In genomic region chr9:119091581-119092310, GRCm38 (mm10) we compare ENCODE assay signal across 8 mouse cellular contexts. TPM values are rescaled to one million over a fixed set of nuclear protein-coding genes. Genes with fewer than 3 reads are reported as not detected.
DNase-seq lines count a peak whose midpoint lies in the region; ATAC-seq lines count a peak whose summit lies in the region.

No protein-coding gene starts in this region.

- H3K4me2 ChIP-seq in lung, embryonic 16.5 days (ENCODE audit: low read depth, low read length) = peak overlapping the region; percentile 70; the same call in 1 of the 2 replicates
- H3K4me2 ChIP-seq in intestine, embryonic 14.5 days (ENCODE audit: low read length) = peak overlapping the region; percentile 63
- peak overlapping the region; percentile 88 for H3K4me2 ChIP-seq in neural tube, embryonic 15.5 days

- ATAC-seq in lung, embryonic 16.5 days (ENCODE audit: low read depth) = no peak
- 0 out of 2 replicates have a peak, but pooled peaks have one; percentile 7 for ATAC-seq in erythroblast, adult 5-6 weeks (replicated peaks; ENCODE audit: low FRiP score, poor library complexity, severe bottlenecking)
- ATAC-seq in intestine, embryonic 14.5 days (replicated peaks; ENCODE audit: low FRiP score, low TSS enrichment, low read depth) = no peak
- no peak for ATAC-seq in neural tube, embryonic 15.5 days (ENCODE audit: low FRiP score)

- H3K27ac ChIP-seq in lung, embryonic 16.5 days (ENCODE audit: low read length) = no peak overlapping the region
- no peak overlapping the region for H3K27ac ChIP-seq in intestine, embryonic 14.5 days (ENCODE audit: low read depth)
- H3K27ac ChIP-seq in neural tube, embryonic 15.5 days (replicated peaks) = no peak overlapping the region

- no peak overlapping the region for H3K4me3 ChIP-seq in lung, embryonic 16.5 days (ENCODE audit: low read length)
- peak overlapping the region; percentile 64; the same call in 1 of the 2 replicates for H3K4me3 ChIP-seq in intestine, embryonic 14.5 days (ENCODE audit: low read depth, low read length)
- H3K4me3 ChIP-seq in neural tube, embryonic 15.5 days (replicated peaks) = peak overlapping the region; percentile 58

- H3K36me3 ChIP-seq in lung, embryonic 16.5 days (ENCODE audit: control insufficient read depth, insufficient read depth, low read length) = no peaks in the 10 kb centered on the region
- no peaks in the 10 kb centered on the region for H3K36me3 ChIP-seq in intestine, embryonic 14.5 days (ENCODE audit: control insufficient read depth, insufficient read depth, low read length)
- H3K36me3 ChIP-seq in neural tube, embryonic 15.5 days = no peaks in the 10 kb centered on the region

- 71% methylated on average over 12 of the region's 12 CpGs for WGBS in lung, embryonic 16.5 days
- 72% methylated on average over 12 of the region's 12 CpGs for WGBS in intestine, embryonic 14.5 days
- WGBS in neural tube, embryonic 15.5 days = 72% methylated on average over 12 of the region's 12 CpGs

- no peak overlapping the region; the same call in 1 of the 2 replicates for H3K9ac ChIP-seq in lung, embryonic 16.5 days (ENCODE audit: low read length)
- no peak overlapping the region for H3K9ac ChIP-seq in intestine, embryonic 14.5 days (ENCODE audit: low read length)
- 0 out of 2 replicates have a peak overlapping the region, but pooled peaks have one; percentile 62 for H3K9ac ChIP-seq in neural tube, embryonic 15.5 days (replicated peaks)

- peaks cover 4% of the 10 kb centered on the region; the same call in 1 of the 2 replicates for H3K27me3 ChIP-seq in lung, embryonic 16.5 days (ENCODE audit: control insufficient read depth, insufficient read depth, low read depth, low read length)
- no peaks in the 10 kb centered on the region for H3K27me3 ChIP-seq in intestine, embryonic 14.5 days (replicated peaks; ENCODE audit: control insufficient read depth, insufficient read depth, low read length)
- peaks cover 5% of the 10 kb centered on the region; the same call in 1 of the 2 replicates for H3K27me3 ChIP-seq in neural tube, embryonic 15.5 days (replicated peaks)

- peaks cover 34% of the 10 kb centered on the region for H3K4me1 ChIP-seq in lung, embryonic 16.5 days (replicated peaks; ENCODE audit: control insufficient read depth, insufficient read depth, low read length)
- H3K4me1 ChIP-seq in intestine, embryonic 14.5 days (replicated peaks; ENCODE audit: control insufficient read depth, insufficient read depth, low read length) = peaks cover 20% of the 10 kb centered on the region
- peaks cover 54% of the 10 kb centered on the region for H3K4me1 ChIP-seq in neural tube, embryonic 15.5 days

- DNase-seq in lung, postnatal 36 days = no peak
- DNase-seq in intestine, embryonic 14.5 days (ENCODE audit: low spot score) = no peak
- DNase-seq in thymus, postnatal 10 days (ENCODE audit: low spot score in 2 of 2) = no peak
- DNase-seq in cerebellum, adult 9-10 months = no peak
- no peak for DNase-seq in ovary, postnatal 10 days (ENCODE audit: low spot score)

- no peaks in the 10 kb centered on the region for H3K9me3 ChIP-seq in lung, embryonic 16.5 days (ENCODE audit: control insufficient read depth, low read length)
- H3K9me3 ChIP-seq in intestine, embryonic 14.5 days (ENCODE audit: control insufficient read depth, low read length) = no peaks in the 10 kb centered on the region
- H3K9me3 ChIP-seq in neural tube, embryonic 15.5 days (replicated peaks) = no peaks in the 10 kb centered on the region

RNA-seq across cellular contexts. Expression of gene Plcd1, which starts 1.6 kb away (rescaled TPM):
- polyA plus RNA-seq in lung, embryonic 16.5 days (2015; fragmentation: Nextera tagmentation; extraction: Ambion mirVana) = 17.2 and 18.6 TPM in 2 replicates
- not detected in 2 replicates for total RNA-seq in erythroblast, adult 5-6 weeks (2015; ENCODE audit: low replicate concordance)
- total RNA-seq in erythroblast, adult 5-6 weeks (2017; ENCODE audit: low replicate concordance) = not detected in 2 replicates
- 22.1 and 30.3 TPM in 2 replicates for polyA plus RNA-seq in intestine, embryonic 14.5 days (2014; fragmentation: Nextera tagmentation; extraction: Ambion mirVana)
- polyA plus RNA-seq in neural tube, embryonic 15.5 days (2015; fragmentation: Nextera tagmentation; extraction: Ambion mirVana) = 16.6 and 24.3 TPM in 2 replicates

RNA-seq across cellular contexts. Expression of gene Dlec1, which starts 10.5 kb away (rescaled TPM):
- 2.1 and 2.4 TPM in 2 replicates for polyA plus RNA-seq in lung, embryonic 16.5 days (2015; fragmentation: Nextera tagmentation; extraction: Ambion mirVana)
- total RNA-seq in erythroblast, adult 5-6 weeks (2015; ENCODE audit: low replicate concordance) = 0.21 TPM in 1 of 2 replicates, not detected in the other
- total RNA-seq in erythroblast, adult 5-6 weeks (2017; ENCODE audit: low replicate concordance) = not detected in 2 replicates
- 0.37 and 0.67 TPM in 2 replicates for polyA plus RNA-seq in intestine, embryonic 14.5 days (2014; fragmentation: Nextera tagmentation; extraction: Ambion mirVana)
- polyA plus RNA-seq in neural tube, embryonic 15.5 days (2015; fragmentation: Nextera tagmentation; extraction: Ambion mirVana) = 1.4 and 1.6 TPM in 2 replicates

RNA-seq across cellular contexts. Expression of gene Vill, which starts 39.2 kb away (rescaled TPM):
- 34.9 and 38.2 TPM in 2 replicates for polyA plus RNA-seq in lung, embryonic 16.5 days (2015; fragmentation: Nextera tagmentation; extraction: Ambion mirVana)
- total RNA-seq in erythroblast, adult 5-6 weeks (2015; ENCODE audit: low replicate concordance) = 1.2 and 16.1 TPM in 2 replicates
- 10.3 and 11.6 TPM in 2 replicates for total RNA-seq in erythroblast, adult 5-6 weeks (2017; ENCODE audit: low replicate concordance)
- polyA plus RNA-seq in intestine, embryonic 14.5 days (2014; fragmentation: Nextera tagmentation; extraction: Ambion mirVana) = 26.2 and 27.4 TPM in 2 replicates
- polyA plus RNA-seq in neural tube, embryonic 15.5 days (2015; fragmentation: Nextera tagmentation; extraction: Ambion mirVana) = 5.3 and 7.3 TPM in 2 replicates
